Mouse (Mus musculus) C2C12 (cell line): Measurements from ENCODE around the gene Cadm1. TPM values are rescaled to one million over a fixed set of nuclear protein-coding genes. Genes with fewer than 3 reads are reported as not detected.

Experiments
- H3K27me3 ChIP-seq: one replicate; pipeline ENCODE4 v1.6.1; 2011; ENCODE audit not compliant: control insufficient read depth, insufficient read depth, insufficient read length
- H3K36me3 ChIP-seq: one replicate; pipeline ENCODE4 v1.6.1; 2011; ENCODE audit not compliant: control insufficient read depth, insufficient read depth
- H3K4me3 ChIP-seq: one replicate; pipeline ENCODE4 v1.5.1; 2011; ENCODE audit warnings: mild to moderate bottlenecking, control low read depth; ENCODE audit not compliant: poor library complexity, insufficient read depth, severe bottlenecking
- H3K79me2 ChIP-seq: one replicate; pipeline ENCODE4 v1.6.1; 2011; ENCODE audit not compliant: control insufficient read depth, insufficient read depth
- H3K79me3 ChIP-seq: one replicate; pipeline ENCODE4 v1.6.1; 2011; ENCODE audit warnings: low read depth, control low read depth
- H3ac ChIP-seq: one replicate; pipeline ENCODE3; 2011; ENCODE audit warnings: low read depth; ENCODE audit not compliant: control insufficient read depth, insufficient read length
- CEBPB ChIP-seq: IDR thresholded peaks from one replicate; pipeline ENCODE4 v1.6.1; 2011; ENCODE audit warnings: low read depth, mild to moderate bottlenecking, control low read depth, moderate library complexity
- CTCF ChIP-seq: IDR thresholded peaks from one replicate; pipeline ENCODE4 v1.5.1; 2011; ENCODE audit not compliant: control insufficient read depth, insufficient read depth, insufficient read length
- FOSL1 ChIP-seq: IDR thresholded peaks from one replicate; pipeline ENCODE4 v1.8.0; 2011; ENCODE audit warnings: mild to moderate bottlenecking, low read length; ENCODE audit not compliant: poor library complexity, insufficient read depth, severe bottlenecking
- MAX ChIP-seq: IDR thresholded peaks from one replicate; pipeline ENCODE4 v1.6.1; 2011; ENCODE audit warnings: mild to moderate bottlenecking, control low read depth
- MYOD1 ChIP-seq: IDR thresholded peaks from one replicate; pipeline ENCODE4 v1.6.1; 2011; ENCODE audit warnings: low read depth; ENCODE audit not compliant: control insufficient read depth, insufficient read length
- MYOG ChIP-seq: IDR thresholded peaks from one replicate; pipeline ENCODE4 v1.6.1; 2011; ENCODE audit not compliant: control insufficient read depth, insufficient read length; ENCODE audit errors: extremely low read depth
- USF1 ChIP-seq: IDR thresholded peaks from one replicate; pipeline ENCODE4 v1.6.1; 2011; ENCODE audit warnings: low read depth, mild to moderate bottlenecking, control low read depth, moderate library complexity
- polyA plus RNA-seq: library from polyadenylated mRNA; unstranded; fragments of >200 nt; fragmentation: generic; extraction: Trizol; gene quantifications from one replicate; pipeline ENCODE4 v1.2.1, GENCODE M21; 2012; ENCODE audit warnings: missing spikeins

Gene Cadm1
- polyA plus RNA-seq, 1 experiment: 41.8 TPM

GRCm38 (mm10) chr9:47572132-47572531, 42.2 kb downstream of the Cadm1 start:
- peaks cover 47% of the 10 kb centered on the region for H3K79me3 ChIP-seq
- H3K79me2 ChIP-seq: peaks cover 90% of the 10 kb centered on the region
- H3K27me3 ChIP-seq: no peaks in the 10 kb centered on the region
- H3K4me3 ChIP-seq: no peak overlapping the region
- peaks cover 9% of the 10 kb centered on the region for H3K36me3 ChIP-seq
- TF ChIP-seq FOSL1 (no peak), MYOG (no peak), MAX (no peak)
- H3ac ChIP-seq: no peak overlapping the region

GRCm38 (mm10) chr9:47573456-47573855, 43.5 kb downstream of the Cadm1 start:
- Histone ChIP-seq H3K4me3 (no peak overlapping the region), H3ac (no peak overlapping the region), H3K27me3 (no peaks in the 10 kb centered on the region), H3K79me3 (peaks cover 49% of the 10 kb centered on the region), H3K79me2 (peaks cover 90% of the 10 kb centered on the region), H3K36me3 (peaks cover 12% of the 10 kb centered on the region)
- TF ChIP-seq MAX: no peak
- no peak for TF ChIP-seq CEBPB
- no peak for TF ChIP-seq FOSL1
- no peak for TF ChIP-seq CTCF
- TF ChIP-seq MYOD1: no peak
- TF ChIP-seq MYOG: no peak
- no peak for TF ChIP-seq USF1

GRCm38 (mm10) chr9:47574710-47575414, 44.9 kb downstream of the Cadm1 start:
- Histone ChIP-seq H3K79me3 (peaks cover 54% of the 10 kb centered on the region), H3ac (peak overlapping the region; percentile 37), H3K4me3 (no peak overlapping the region), H3K79me2 (peaks cover 90% of the 10 kb centered on the region), H3K36me3 (peaks cover 18% of the 10 kb centered on the region), H3K27me3 (no peaks in the 10 kb centered on the region)
- TF ChIP-seq MAX: peak; percentile 47
- TF ChIP-seq MYOD1: peak; percentile 90
- TF ChIP-seq FOSL1: peak; percentile 38
- no peak for TF ChIP-seq USF1

- Histone ChIP-seq H3ac (no peak overlapping the region), H3K36me3 (peaks cover 24% of the 10 kb centered on the region), H3K79me2 (peaks cover 93% of the 10 kb centered on the region), H3K4me3 (no peak overlapping the region), H3K27me3 (no peaks in the 10 kb centered on the region), H3K79me3 (peaks cover 62% of the 10 kb centered on the region)
- no peak for TF ChIP-seq FOSL1
- TF ChIP-seq MYOD1: no peak
- TF ChIP-seq MAX: no peak
- no peak for TF ChIP-seq CEBPB
- no peak for TF ChIP-seq CTCF
- TF ChIP-seq MYOG: no peak
- TF ChIP-seq USF1: no peak
Observed at GRCm38 (mm10) chr9:47575764-47576163, 45.8 kb downstream of the Cadm1 start.

GRCm38 (mm10) chr9:47579464-47579863, 49.5 kb downstream of the Cadm1 start:
- TF ChIP-seq CTCF: no peak
- peaks cover 16% of the 10 kb centered on the region for H3K36me3 ChIP-seq
- H3K27me3 ChIP-seq: no peaks in the 10 kb centered on the region
- H3K79me2 ChIP-seq: peaks cover 94% of the 10 kb centered on the region
- H3K4me3 ChIP-seq: no peak overlapping the region
- H3K79me3 ChIP-seq: peaks cover 74% of the 10 kb centered on the region
- no peak overlapping the region for H3ac ChIP-seq

- peaks cover 100% of the 10 kb centered on the region for H3K79me2 ChIP-seq
- no peak for TF ChIP-seq CTCF
- no peak overlapping the region for H3K4me3 ChIP-seq
- H3ac ChIP-seq: no peak overlapping the region
- peaks cover 75% of the 10 kb centered on the region for H3K79me3 ChIP-seq
- no peaks in the 10 kb centered on the region for H3K27me3 ChIP-seq
- H3K36me3 ChIP-seq: peaks cover 16% of the 10 kb centered on the region
Observed at GRCm38 (mm10) chr9:47581576-47582365, 51.8 kb downstream of the Cadm1 start.
